Mouse (Mus musculus) kidney, postnatal 0 days (tissue): ENCODE results near the gene Snx9. TPM values are rescaled to one million over a fixed set of nuclear protein-coding genes. Genes with fewer than 3 reads are reported as not detected.

ENCODE experiments used
- ATAC-seq: fragments of 200-750 bp; cut with Nextera tagmentation; replicated peaks from 2 replicates; pipeline ENCODE4 v1.8.0; 2017; ENCODE audit warnings: low read depth, moderate number of reproducible peaks, moderate TSS enrichment, moderate library complexity; ENCODE audit not compliant: low FRiP score
- DNase-seq: peaks from one replicate; pipeline ENCODE4 v3.0.0-alpha.2; 2016; ENCODE audit warnings: low spot score
- H3K27ac ChIP-seq: fragments of 300-500 bp; sonication (generic); 2 replicates; pipeline ENCODE4 v1.5.1; 2014; ENCODE audit warnings: mild to moderate bottlenecking
- H3K27me3 ChIP-seq: fragments of 300-500 bp; sonication (generic); 2 replicates; pipeline ENCODE4 v1.6.1; 2014; ENCODE audit warnings: low read length, mixed read lengths; ENCODE audit not compliant: insufficient read depth
- H3K36me3 ChIP-seq: fragments of 300-500 bp; sonication (generic); 2 replicates; pipeline ENCODE4 v1.6.1; 2014; ENCODE audit warnings: low read length, mixed read lengths; ENCODE audit not compliant: insufficient read depth
- H3K4me1 ChIP-seq: fragments of 300-500 bp; sonication (generic); replicated peaks from 2 replicates; pipeline ENCODE4 v1.6.1; 2014; ENCODE audit warnings: antibody characterized with exemption, low read length, mixed read lengths; ENCODE audit not compliant: insufficient read depth
- H3K4me2 ChIP-seq: fragments of 300-500 bp; sonication (generic); 2 replicates; pipeline ENCODE4 v1.6.1; 2014; ENCODE audit warnings: mild to moderate bottlenecking, low read length, moderate library complexity, mixed read lengths
- H3K4me3 ChIP-seq: fragments of 300-500 bp; sonication (generic); replicated peaks from 2 replicates; pipeline ENCODE4 v1.5.1; 2014; ENCODE audit warnings: low read depth, low read length
- H3K9ac ChIP-seq: fragments of 300-500 bp; sonication (generic); 2 replicates; pipeline ENCODE4 v1.6.1; 2014; ENCODE audit warnings: low read depth, low read length
- H3K9me3 ChIP-seq: fragments of 300-500 bp; sonication (generic); replicated peaks from 2 replicates; pipeline ENCODE4 v1.6.1; 2016; ENCODE audit warnings: low read length, inconsistent platforms, mixed read lengths
- CTCF ChIP-seq: IDR thresholded peaks from 2 replicates; pipeline ENCODE4 v1.5.1; 2016; ENCODE audit warnings: antibody characterized with exemption, low read depth, mild to moderate bottlenecking, moderate library complexity
- WGBS: fragments of 180-500 bp; shearing (Covaris S2); extraction: QIAGEN DNeasy Blood & Tissue Kit; methylation state at CpG from one replicate; pipeline ENCODE4 v1.1.7; 2014; 5-methylcytosine and 5-hydroxymethylcytosine counted together
- polyA plus RNA-seq: library from polyadenylated mRNA; unstranded; fragments of >200 nt; fragmentation: Nextera tagmentation; extraction: Ambion mirVana; gene quantifications from 2 replicates; pipeline ENCODE4 v1.2.1, GENCODE M21; 2015

The Snx9 gene
- 41.7 and 41.9 TPM in 2 replicates for polyA plus RNA-seq

- H3K9ac ChIP-seq, result peak within 1 kb of the TSS; percentile 97
- ATAC-seq, result peak; percentile 87
- H3K9me3 ChIP-seq, result no peaks in the 10 kb centered on the region
- H3K27ac ChIP-seq, result peak within 1 kb of the TSS; percentile 98
- peak within 1 kb of the TSS; percentile 70 for H3K4me3 ChIP-seq
- H3K4me2 ChIP-seq, result peak within 1 kb of the TSS; percentile 58
- H3K27me3 ChIP-seq, result no peaks in the 10 kb centered on the region
- WGBS, result under 1% methylated on average over 102 of the region's 131 CpGs
- no peak for TF ChIP-seq CTCF
- no peaks in the 10 kb centered on the region for H3K36me3 ChIP-seq
- DNase-seq, result peak; percentile 79
- H3K4me1 ChIP-seq, result peaks cover 9% of the 10 kb centered on the region
Observed at GRCm38 (mm10) chr17:5841128-5841942, at the start of gene Snx9. Gene Snx9 (plus strand): TSS chr17:5841329.

- DNase-seq, result no peak
- 92% methylated on average over 12 of the region's 12 CpGs for WGBS
- no peaks in the 10 kb centered on the region for H3K4me1 ChIP-seq
Observed at GRCm38 (mm10) chr17:5792164-5792791, 48.9 kb upstream of the Snx9 start.

GRCm38 (mm10) chr17:5793593-5793992 is 47.5 kb upstream of the Snx9 start:
- no peak for TF ChIP-seq CTCF
- Histone ChIP-seq H3K27ac (no peak overlapping the region), H3K9me3 (no peaks in the 10 kb centered on the region), H3K36me3 (no peaks in the 10 kb centered on the region), H3K4me3 (no peak overlapping the region), H3K27me3 (no peaks in the 10 kb centered on the region), H3K9ac (no peak overlapping the region), H3K4me2 (no peak overlapping the region), H3K4me1 (0 out of 2 replicates have a peak, but pooled peaks cover 7% of the 10 kb centered on the region)
- DNase-seq, result no peak
- WGBS, result 81% methylated on average over 4 of the region's 4 CpGs
- no peak for ATAC-seq

More at GRCm38 (mm10) chr17:5792164-5792791, 48.9 kb upstream of the Snx9 start:
- Histone ChIP-seq H3K36me3 (no peaks in the 10 kb centered on the region), H3K4me3 (no peak overlapping the region), H3K4me2 (no peak overlapping the region), H3K9me3 (no peaks in the 10 kb centered on the region), H3K27me3 (no peaks in the 10 kb centered on the region), H3K27ac (no peak overlapping the region), H3K9ac (no peak overlapping the region)
- no peak for TF ChIP-seq CTCF
- ATAC-seq, result no peak

- Histone ChIP-seq H3K4me3 (no peak overlapping the region), H3K36me3 (no peaks in the 10 kb centered on the region), H3K27ac (no peak overlapping the region), H3K9ac (no peak overlapping the region), H3K4me1 (0 out of 2 replicates have a peak, but pooled peaks cover 8% of the 10 kb centered on the region), H3K9me3 (no peaks in the 10 kb centered on the region), H3K4me2 (no peak overlapping the region), H3K27me3 (no peaks in the 10 kb centered on the region)
- ATAC-seq (no peak), DNase-seq (no peak)
- 50% methylated on average over 5 of the region's 5 CpGs for WGBS
- TF ChIP-seq CTCF, result no peak
Observed at GRCm38 (mm10) chr17:5794276-5794675, 46.9 kb upstream of the Snx9 start.

GRCm38 (mm10) chr17:5795369-5795768 is 45.8 kb upstream of the Snx9 start:
- Histone ChIP-seq H3K9ac (no peak overlapping the region), H3K4me3 (no peak overlapping the region), H3K27me3 (no peaks in the 10 kb centered on the region), H3K9me3 (no peaks in the 10 kb centered on the region), H3K27ac (no peak overlapping the region), H3K4me1 (peaks cover 8% of the 10 kb centered on the region; the same call in 1 of the 2 replicates), H3K4me2 (no peak overlapping the region), H3K36me3 (no peaks in the 10 kb centered on the region)
- 61% methylated on average over 5 of the region's 5 CpGs for WGBS
- ATAC-seq, result 0 out of 2 replicates have a peak, but pooled peaks have one; percentile 14
- TF ChIP-seq CTCF, result no peak
- DNase-seq, result no peak

GRCm38 (mm10) chr17:5795878-5796277 is 45.3 kb upstream of the Snx9 start:
- no peaks in the 10 kb centered on the region for H3K27me3 ChIP-seq
- no peak overlapping the region for H3K4me3 ChIP-seq
- DNase-seq (peak; percentile 97), ATAC-seq (peak; percentile 70; the same call in 1 of the 2 replicates)
- TF ChIP-seq CTCF, result peak; percentile 100
- H3K4me1 ChIP-seq, result peaks cover 8% of the 10 kb centered on the region; the same call in 1 of the 2 replicates
- H3K9me3 ChIP-seq, result no peaks in the 10 kb centered on the region
- H3K4me2 ChIP-seq, result no peak overlapping the region
- no peak overlapping the region for H3K9ac ChIP-seq
- WGBS, result 1% methylated on average over 5 of the region's 5 CpGs
- H3K36me3 ChIP-seq, result no peaks in the 10 kb centered on the region
- H3K27ac ChIP-seq, result no peak overlapping the region
